Mouse (Mus musculus) spleen, adult 2 months (tissue): ENCODE data around the gene Susd6. TPM values are rescaled to one million over a fixed set of nuclear protein-coding genes. Genes with fewer than 3 reads are reported as not detected.

Source experiments
- DNase-seq, 2 experiments: peaks; one replicate each; pipeline versions ENCODE4 v3.0.0 to v3.0.0-alpha.2; 2012 to 2021; ENCODE audit warnings: low spot score in 2 of 2, low read depth in 1 of 2
- H3K27ac ChIP-seq: fragments of 200-500 bp; 2 replicates; pipeline ENCODE4 v1.5.1; 2012; ENCODE audit warnings: low read length, inconsistent platforms; ENCODE audit not compliant: insufficient read depth
- H3K27me3 ChIP-seq: fragments of 200-500 bp; 2 replicates; pipeline ENCODE4 v1.6.1; 2012; ENCODE audit warnings: mild to moderate bottlenecking, moderate library complexity, low read length, inconsistent platforms; ENCODE audit not compliant: control insufficient read depth, insufficient read depth
- H3K36me3 ChIP-seq: fragments of 200-500 bp; 2 replicates; pipeline ENCODE4 v1.6.1; 2012; ENCODE audit warnings: mild to moderate bottlenecking, low read length, inconsistent platforms; ENCODE audit not compliant: control insufficient read depth, insufficient read depth
- H3K4me1 ChIP-seq: fragments of 200-500 bp; 2 replicates; pipeline ENCODE4 v1.6.1; 2011; ENCODE audit warnings: inconsistent platforms; ENCODE audit not compliant: control insufficient read depth, insufficient read depth, insufficient read length
- H3K4me3 ChIP-seq: fragments of 200-500 bp; 2 replicates; pipeline ENCODE4 v1.5.1; 2011; ENCODE audit warnings: mild to moderate bottlenecking, inconsistent platforms; ENCODE audit not compliant: insufficient read depth, insufficient read length; ENCODE audit errors: extremely low read depth
- CTCF ChIP-seq: fragments of 200-500 bp; IDR thresholded peaks from 2 replicates; pipeline ENCODE4 v1.5.1; 2011; ENCODE audit warnings: mild to moderate bottlenecking, inconsistent platforms; ENCODE audit not compliant: insufficient read depth, insufficient read length, insufficient replicate concordance; ENCODE audit errors: extremely low read depth
- POLR2A ChIP-seq: fragments of 200-500 bp; IDR thresholded peaks from 2 replicates; pipeline ENCODE4 v1.6.1; 2011; ENCODE audit warnings: low read depth, low read length, inconsistent platforms
- WGBS: fragments of 180-500 bp; shearing (Covaris S2); methylation state at CpG from one replicate; pipeline ENCODE4 v1.1.7; 2018; 5-methylcytosine and 5-hydroxymethylcytosine counted together
- polyA plus RNA-seq: library from polyadenylated mRNA; depleted of rRNA; stranded (reverse); fragments of >200 nt; gene quantifications from 2 replicates; pipeline ENCODE4 v1.2.3, GENCODE M21; 2012

Gene Susd6
- polyA plus RNA-seq, 1 experiment: 32.0 TPM

DNA sequence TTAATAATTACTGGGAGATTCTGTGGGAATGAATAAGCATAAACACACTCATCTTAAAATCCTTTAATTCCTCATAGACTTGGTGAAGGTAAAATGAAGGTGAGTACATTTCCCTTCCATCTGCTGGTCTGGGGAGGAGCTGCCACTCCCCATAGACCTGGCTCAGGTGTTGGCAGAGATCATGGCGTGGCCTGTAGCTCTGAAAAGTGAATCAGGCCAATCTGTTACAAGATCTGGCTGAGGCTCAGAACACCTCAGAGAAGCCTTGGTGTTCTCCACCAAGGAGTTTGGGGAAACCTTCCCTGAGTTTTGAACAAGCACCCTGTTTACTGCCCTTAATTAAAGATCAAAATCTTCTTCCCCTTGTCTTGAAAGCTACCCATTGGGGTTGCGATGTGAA lies 64.8 kb downstream of the Susd6 start:
- 89% methylated on average over 2 of the region's 2 CpGs for WGBS
- Histone ChIP-seq H3K36me3 (peaks cover 11% of the 10 kb centered on the region), H3K27me3 (no peaks in the 10 kb centered on the region), H3K27ac (no peak overlapping the region), H3K4me3 (no peak overlapping the region), H3K4me1 (peaks cover 6% of the 10 kb centered on the region)
- no peak for TF ChIP-seq POLR2A
- no peak for TF ChIP-seq CTCF
- no peak for DNase-seq

DNA sequence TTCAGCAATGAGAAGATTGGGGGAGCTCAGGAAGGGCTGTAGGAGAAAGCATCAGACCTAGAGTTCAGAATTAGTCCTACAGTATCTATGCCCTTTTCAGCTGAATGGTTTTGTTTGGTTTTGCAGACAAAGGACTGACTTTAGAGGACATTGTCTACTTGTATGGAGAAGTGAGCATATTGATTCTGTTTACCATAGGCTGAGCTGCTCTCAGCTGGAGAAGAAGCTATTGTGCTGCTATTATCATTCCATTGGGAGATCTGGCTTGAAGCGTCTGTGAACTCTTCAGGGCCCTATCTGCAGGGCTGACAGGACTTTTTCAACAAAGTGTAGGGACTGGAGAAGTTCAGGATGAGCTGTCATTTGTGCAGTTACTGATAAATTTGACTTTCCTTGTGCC lies 65.3 kb downstream of the Susd6 start:
- DNase-seq: no peak
- Histone ChIP-seq H3K4me3 (no peak overlapping the region), H3K27me3 (no peaks in the 10 kb centered on the region), H3K4me1 (peaks cover 6% of the 10 kb centered on the region), H3K27ac (no peak overlapping the region), H3K36me3 (peaks cover 11% of the 10 kb centered on the region)
- WGBS: 90% methylated on average over 1 of the region's 1 CpGs
- TF ChIP-seq POLR2A: no peak
- no peak for TF ChIP-seq CTCF

DNA sequence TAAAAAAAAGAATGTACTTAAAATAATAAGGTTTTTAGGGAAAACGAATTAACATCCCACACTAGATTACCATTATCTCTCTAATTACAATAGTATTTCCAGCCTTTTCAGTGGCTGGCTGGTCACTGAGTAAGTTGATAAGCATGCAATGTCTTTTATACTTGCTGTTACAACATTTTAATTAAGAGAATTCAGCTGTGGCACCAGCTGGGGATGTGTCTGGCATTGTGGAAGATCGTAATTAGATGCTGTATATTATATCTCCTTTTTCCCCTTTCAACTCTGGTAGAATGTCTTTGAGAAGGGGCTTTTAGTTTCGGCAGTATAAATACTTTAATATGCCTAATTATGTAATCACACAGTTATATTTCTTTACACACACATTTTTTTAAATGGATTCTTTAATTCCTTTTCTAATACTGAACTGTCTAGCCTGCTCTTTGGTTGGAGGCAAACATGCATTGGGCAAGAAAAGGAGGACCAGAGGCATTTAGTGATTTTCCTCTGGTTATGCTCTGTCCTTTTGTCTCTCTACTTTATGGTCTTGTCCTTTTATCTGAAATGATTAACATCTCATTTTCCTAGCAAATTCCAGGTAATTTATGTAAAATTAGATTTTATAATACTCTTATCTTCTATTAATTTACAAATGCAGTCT lies 67.5 kb downstream of the Susd6 start:
- H3K27me3 ChIP-seq: no peaks in the 10 kb centered on the region
- no peak for DNase-seq
- peaks cover 7% of the 10 kb centered on the region for H3K36me3 ChIP-seq
- H3K4me3 ChIP-seq: no peak overlapping the region
- peaks cover 6% of the 10 kb centered on the region for H3K4me1 ChIP-seq
- TF ChIP-seq CTCF (no peak), POLR2A (no peak)
- 90% methylated on average over 3 of the region's 3 CpGs for WGBS
- no peak overlapping the region for H3K27ac ChIP-seq

DNA sequence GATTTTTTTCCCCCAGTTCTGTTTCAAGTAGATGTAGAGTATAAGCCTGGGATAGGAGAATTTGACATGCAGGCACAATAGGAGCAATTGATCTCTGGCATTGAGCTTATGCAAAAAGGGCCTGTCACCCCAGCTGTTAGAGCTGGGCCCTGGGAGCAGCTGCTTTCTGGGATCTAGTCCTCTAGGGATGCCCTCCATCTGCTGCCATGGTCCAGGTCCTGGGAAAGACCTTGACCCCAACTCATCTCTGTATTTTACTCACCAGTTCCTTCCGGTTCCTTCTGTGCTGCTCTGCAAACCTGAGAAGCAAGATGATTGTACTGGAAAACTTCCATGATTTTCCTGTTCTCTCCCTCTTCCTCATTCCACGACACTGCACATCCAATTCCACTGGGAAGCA lies 68.0 kb downstream of the Susd6 start:
- TF ChIP-seq CTCF (no peak), POLR2A (no peak)
- Histone ChIP-seq H3K27ac (no peak overlapping the region), H3K4me1 (peaks cover 6% of the 10 kb centered on the region), H3K4me3 (no peak overlapping the region), H3K36me3 (peaks cover 7% of the 10 kb centered on the region), H3K27me3 (no peaks in the 10 kb centered on the region)
- 80% methylated on average over 2 of the region's 2 CpGs for WGBS
- no peak for DNase-seq

DNA sequence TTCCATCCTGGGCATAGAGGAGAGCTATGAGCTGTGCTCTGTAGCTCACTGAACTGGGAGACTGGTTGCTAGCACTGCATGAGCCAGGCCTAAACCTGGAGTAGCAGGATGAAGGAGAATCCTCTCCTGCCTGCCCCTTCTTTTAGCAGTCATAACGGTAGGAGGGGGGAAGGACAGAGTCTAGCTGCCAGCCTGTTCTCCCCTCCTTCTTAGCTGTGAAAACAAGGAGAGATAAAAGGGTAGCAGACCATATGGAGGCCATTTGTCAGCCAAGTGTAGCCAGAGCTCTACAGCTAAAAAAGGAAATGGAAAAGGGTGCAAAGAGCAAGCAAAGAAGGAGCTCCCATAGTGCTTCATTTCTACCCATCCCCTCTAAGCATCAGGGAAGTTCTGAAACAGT lies 71.6 kb downstream of the Susd6 start:
- Histone ChIP-seq H3K27ac (no peak overlapping the region), H3K27me3 (no peaks in the 10 kb centered on the region), H3K36me3 (peaks cover 9% of the 10 kb centered on the region), H3K4me1 (0 out of 2 replicates have a peak, but pooled peaks cover 3% of the 10 kb centered on the region), H3K4me3 (no peak overlapping the region)
- no peak for DNase-seq
- no peak for TF ChIP-seq POLR2A
- WGBS: 45% methylated on average over 1 of the region's 1 CpGs

DNA sequence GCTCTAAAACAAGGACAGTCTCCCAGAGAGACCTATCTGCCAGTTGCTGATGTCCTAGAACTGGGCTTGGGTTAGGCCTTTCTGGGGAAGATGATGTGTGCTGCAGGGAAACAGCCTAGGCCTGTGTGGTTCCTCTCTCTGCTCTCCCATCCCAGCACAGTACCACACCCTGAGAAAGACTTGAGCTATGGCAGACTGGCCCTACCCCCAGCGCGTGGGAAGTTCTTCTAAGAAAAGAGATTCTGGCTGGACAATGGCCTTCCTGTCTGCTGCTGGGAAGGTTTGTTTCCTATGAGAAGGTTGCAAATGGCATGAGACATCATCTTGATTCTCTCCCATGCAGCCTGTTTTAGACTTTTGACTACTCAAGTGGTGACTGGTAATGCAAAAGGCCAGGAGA lies 73.1 kb downstream of the Susd6 start:
- Histone ChIP-seq H3K27me3 (no peaks in the 10 kb centered on the region), H3K36me3 (peaks cover 10% of the 10 kb centered on the region), H3K4me3 (no peak overlapping the region), H3K27ac (no peak overlapping the region), H3K4me1 (0 out of 2 replicates have a peak, but pooled peaks cover under 1% of the 10 kb centered on the region)
- TF ChIP-seq CTCF (no peak), POLR2A (no peak)
- DNase-seq: no peak
- 89% methylated on average over 2 of the region's 2 CpGs for WGBS

DNA sequence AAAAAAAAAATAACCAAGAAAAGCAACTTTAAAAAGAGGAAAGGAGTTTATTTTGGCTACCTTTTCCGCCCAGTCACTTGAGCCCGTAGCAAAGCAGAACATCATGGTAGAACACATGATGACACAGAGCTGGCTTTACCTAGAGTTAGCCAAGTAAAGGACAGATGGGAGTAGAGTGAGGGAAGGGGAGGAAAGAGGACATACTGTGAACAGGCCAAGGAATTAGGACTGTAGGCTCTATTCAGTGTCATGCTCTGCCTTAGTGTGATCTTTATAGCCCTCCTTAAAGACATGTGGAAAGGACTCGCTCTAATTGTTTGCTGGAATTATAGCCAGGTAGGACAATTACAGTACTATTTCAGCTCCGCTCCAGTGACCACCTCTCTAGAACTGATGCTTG lies 74.9 kb downstream of the Susd6 start:
- 91% methylated on average over 4 of the region's 4 CpGs for WGBS

More for the DNA sequence above, 74.9 kb downstream of the Susd6 start:
- Histone ChIP-seq H3K27me3 (no peaks in the 10 kb centered on the region), H3K36me3 (peaks cover 18% of the 10 kb centered on the region), H3K27ac (no peak overlapping the region), H3K4me1 (no peaks in the 10 kb centered on the region), H3K4me3 (no peak overlapping the region)
- DNase-seq: no peak
- TF ChIP-seq POLR2A (no peak), CTCF (no peak)
